Mouse (Mus musculus) cerebellum, adult 18-20 months (tissue): ENCODE data around the gene Inpp5b.

Experiments used
- DNase-seq, 2 experiments: peaks; one replicate each; pipeline ENCODE4 v3.0.0; 2021

Inpp5b gene

DNA sequence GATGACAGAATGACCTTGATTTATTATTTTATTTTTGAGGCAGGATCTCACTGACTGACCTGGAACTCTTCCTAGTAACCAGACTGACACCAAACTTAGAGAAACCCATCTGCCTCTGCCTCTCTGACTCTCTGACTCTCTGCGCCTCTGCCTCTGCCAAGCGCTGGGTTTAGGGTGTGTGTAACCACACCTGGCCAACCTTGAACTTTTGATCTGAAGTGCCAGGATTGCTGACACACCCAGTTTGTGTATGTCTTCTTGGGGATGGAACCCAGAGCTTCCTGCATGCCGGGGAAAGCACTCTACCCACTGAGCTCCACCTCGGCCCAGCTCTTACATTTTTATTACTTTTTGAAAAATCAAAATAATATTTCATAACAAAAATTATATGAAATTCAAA lies 77.2 kb downstream of the Inpp5b start:
- no peak for DNase-seq

DNA sequence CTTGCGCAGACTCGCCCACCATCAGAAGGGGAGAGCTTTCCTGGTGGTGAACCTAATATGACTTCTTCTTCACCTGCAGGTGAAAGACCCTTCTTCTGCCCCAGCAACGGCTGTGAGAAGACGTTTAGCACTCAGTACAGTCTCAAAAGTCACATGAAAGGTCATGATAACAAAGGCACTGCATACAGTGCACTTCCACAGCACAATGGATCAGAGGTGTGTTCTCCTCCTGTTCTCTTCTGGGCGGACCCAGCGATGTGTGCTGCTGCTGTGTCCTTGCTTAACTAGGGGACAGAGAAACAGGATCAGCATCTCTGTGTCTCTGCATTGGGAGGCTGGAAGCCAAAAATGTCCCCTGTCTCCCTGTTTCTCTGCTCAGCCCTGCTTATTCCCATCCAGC lies 83.3 kb downstream of the Inpp5b start:
- DNase-seq, result no peak

DNA sequence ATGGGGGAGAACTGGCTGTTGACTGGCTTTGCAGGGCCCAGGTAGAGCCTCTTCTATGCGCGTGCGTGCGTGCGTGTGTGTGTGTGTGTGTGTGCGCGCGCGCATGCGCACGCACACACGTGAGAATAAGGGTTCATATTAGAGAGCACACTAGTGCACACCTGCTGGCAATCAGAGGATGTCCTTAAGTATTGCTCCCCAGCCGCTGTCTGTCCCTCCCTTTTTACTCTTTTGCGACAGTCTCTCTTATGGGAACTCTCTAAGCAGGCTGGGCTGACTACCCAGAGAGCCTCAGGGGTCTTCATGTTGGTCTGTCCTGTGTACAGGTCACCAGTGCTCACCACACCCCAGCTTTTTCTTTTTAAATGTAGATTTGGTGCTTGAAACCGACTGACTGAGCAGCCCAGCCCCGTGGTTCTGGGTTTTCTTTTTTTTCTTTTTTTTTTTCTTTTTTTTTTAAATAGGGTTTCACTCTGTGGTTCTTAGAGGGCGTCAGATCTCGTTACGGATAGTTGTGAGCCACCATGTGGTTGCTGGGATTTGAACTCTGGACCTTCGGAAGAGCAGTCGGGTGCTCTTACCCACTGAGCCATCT lies 83.8 kb downstream of the Inpp5b start:
- DNase-seq, result no peak

DNA sequence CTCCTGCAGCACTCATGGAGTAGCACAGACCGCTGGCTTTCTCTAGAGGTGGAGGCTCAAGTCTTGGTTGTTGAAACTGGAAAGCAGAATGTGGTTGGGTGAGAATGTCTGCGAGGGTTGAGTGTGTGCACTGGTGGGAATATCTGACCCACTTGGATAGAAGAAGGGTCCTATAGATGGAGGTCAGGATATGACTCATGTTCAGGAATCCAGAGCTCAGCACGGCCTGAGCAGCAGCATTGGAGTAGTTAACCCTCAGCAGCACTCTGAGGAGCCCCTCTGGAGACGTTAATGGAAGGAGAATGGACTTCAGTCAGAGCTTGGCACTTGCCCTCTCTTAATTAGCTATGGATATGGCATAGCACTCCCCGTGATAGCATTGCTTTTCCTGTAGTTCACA lies 88.0 kb downstream of the Inpp5b start:
- no peak for DNase-seq

DNA sequence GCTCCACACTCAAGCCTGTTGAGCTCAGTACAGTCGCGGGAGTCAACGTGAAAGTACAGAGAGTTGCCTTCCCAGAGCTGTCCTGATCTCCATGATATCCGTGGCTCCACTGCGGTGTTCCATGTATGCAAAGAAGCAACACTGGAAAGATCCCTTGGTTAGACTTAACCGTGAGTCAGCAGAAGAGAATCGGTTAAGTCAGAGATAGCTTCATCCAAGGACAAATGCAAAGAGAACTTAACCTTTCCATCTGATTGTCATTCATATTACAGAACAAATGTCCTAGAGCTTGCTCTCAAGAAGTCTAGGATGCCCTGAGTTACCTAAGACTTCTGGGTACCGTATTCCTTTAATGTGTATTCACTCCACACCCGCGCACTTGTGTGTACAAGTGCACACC lies 91.1 kb downstream of the Inpp5b start:
- no peak for DNase-seq

DNA sequence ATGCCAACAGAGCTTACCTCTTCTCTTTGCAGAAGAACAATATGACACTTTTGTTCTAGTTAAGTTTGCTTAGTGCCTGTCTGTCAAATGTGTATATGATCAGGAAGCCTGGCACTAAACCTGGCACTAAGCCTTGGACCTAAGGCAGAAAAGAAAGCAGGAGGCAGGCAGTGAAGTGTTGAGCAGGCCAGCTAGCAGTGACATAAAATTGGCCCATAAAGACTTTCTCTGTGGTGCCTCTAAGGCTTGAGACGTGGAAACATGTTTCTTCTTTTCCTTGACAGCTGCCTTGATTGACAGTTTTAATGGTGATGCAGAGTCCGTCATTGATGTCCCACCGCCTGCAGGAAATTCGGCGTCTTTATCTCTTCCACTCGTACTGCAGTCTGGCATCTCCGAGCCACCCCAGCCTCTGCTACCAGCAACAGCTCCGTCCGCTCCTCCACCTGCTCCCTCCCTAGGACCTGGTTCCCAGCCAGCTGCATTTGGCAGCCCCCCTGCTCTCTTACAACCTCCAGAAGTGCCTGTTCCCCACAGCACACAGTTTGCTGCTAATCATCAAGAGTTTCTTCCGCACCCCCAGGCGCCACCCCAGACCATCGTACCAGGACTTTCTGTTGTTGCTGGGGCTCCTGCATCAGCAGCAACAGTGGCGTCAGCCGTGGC lies 96.5 kb downstream of the Inpp5b start:
- no peak for DNase-seq

DNA sequence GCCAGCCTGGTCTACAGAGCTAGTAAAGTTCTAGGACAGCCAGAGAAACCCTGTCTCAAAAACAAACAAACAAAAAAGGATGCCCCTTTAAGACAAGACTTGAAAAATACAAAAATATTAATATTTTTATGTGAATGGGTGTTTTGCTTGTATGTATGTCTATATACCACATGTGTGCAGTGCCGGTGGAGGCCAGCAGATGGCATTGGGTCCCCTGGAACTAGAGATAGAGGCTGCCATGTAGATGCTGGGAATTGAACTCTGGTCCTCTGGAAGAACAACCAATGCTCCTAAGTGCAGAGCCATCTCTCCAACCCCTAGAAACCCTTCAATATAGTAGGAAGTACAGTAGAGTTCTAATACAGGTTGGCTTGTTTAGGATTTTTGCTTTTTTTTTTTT lies 99.3 kb downstream of the Inpp5b start:
- DNase-seq, result no peak

DNA sequence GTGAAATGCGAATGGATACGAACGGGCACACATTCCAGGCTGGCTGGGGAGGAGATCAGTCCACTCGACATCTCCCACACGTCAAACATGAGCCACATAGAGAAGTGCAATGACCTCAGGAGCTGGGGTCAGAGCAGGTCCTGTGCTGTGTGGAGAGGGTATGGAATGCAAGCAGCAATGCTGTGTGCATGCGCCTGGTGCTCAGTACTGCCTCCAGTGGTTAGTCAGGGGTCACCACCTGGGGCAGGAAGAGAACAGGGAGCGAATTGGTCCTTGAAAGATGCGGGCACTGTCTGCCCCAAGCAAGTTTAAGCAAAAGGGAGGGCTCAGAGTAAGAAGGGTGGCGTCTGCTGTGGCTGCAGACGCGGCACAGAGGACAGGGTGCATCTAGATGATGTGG lies 101.8 kb downstream of the Inpp5b start:
- DNase-seq, result peak; percentile 43 to 58

DNA sequence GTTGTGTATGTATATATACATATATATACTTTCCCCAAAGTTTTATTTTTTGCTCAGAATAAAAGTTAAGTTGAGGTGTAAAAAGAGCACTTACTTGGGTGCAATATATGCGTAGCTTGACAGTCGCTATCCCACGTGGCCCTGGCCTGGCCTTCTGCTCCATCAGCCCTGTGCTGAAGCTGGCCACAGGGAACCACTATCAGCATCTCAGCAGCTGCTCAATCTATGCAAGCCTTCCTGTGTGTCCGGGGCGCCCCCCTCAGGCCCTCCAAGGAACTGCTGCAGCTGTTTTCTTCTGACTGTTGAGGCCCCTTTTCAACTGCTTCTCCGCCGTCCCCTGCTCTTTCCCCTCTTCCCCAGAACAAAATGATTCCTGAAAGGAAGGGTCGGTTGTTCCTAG lies 105.9 kb downstream of the Inpp5b start:
- DNase-seq, result peak; percentile 83 to 88

DNA sequence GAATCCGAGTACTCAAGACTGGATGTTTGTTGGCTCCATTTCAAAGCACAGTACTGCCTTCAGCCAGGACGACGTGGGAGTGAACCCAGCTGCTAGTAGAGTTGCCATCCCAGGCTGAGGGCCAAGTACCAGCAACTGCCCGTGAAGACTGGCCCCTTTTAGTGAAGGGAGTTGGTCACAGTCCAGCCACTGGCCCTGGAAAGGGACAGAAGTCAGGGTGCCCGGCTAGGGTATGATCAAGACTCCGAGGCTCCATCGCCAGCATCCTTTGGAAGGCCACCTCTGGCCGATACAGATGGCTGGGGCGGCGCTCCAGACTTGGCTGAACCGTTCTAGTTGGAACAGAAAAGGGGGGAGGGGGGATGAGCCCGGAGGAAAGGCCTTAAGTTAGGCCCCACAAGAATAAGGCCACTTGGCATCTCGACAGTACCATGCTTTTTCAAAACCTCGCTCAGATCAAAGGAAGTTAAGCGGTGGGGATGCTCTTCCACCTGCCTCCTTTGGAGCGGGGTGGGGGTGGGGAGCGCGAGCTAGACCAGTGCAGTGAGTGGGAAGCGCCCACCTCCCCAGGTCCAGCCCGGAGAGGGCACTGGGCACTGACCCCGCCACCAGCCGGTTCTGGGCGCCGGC lies 108.1 kb downstream of the Inpp5b start:
- peak; percentile 57 to 58 for DNase-seq

DNA sequence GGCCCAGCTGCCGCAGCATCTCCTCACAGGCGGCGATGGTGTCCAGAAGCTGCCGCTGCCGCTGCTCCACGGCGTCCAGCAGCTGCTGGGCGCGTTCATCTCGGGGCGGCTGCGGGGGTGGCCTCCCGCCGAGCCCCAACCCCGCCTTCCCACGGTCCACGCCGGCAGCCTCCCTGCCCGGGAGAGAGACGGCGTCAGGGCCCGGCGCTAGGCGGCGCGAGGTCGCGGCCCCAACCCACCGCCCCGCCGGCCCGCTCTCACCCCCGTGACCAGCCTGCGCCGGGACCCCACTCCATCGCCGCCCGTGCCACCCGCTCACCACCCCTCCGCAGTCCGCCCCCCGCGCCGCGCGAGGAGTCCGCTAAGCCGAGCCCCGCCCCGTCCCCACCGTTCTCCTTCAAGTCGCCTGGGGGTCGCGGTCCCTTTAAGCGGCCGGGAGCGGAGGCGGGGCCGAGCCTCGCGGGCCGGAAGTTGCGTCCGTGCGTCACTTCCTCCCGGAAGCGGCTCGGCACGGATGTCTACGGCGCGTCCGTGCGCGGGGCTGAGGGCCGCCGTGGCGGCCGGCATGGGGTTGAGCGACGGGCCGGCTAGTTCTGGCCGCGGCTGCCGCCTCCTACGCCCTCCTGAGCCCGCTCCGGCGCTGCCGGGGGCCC lies 108.7 kb downstream of the Inpp5b start, which contains the start of gene Yrdc:
Yrdc (plus strand) TSS at position 419 of the 653 bp plus-strand sequence.
- DNase-seq, result peak; percentile 92 to 97
